Mouse (Mus musculus): ENCODE measurements around the gene Nr5a2. TPM values are rescaled to one million over a fixed set of nuclear protein-coding genes. Genes with fewer than 3 reads are reported as not detected.

The Nr5a2 gene
- total RNA-seq (2021) = 1 to 10 TPM; 2.4 to 3.0 TPM

DNA sequence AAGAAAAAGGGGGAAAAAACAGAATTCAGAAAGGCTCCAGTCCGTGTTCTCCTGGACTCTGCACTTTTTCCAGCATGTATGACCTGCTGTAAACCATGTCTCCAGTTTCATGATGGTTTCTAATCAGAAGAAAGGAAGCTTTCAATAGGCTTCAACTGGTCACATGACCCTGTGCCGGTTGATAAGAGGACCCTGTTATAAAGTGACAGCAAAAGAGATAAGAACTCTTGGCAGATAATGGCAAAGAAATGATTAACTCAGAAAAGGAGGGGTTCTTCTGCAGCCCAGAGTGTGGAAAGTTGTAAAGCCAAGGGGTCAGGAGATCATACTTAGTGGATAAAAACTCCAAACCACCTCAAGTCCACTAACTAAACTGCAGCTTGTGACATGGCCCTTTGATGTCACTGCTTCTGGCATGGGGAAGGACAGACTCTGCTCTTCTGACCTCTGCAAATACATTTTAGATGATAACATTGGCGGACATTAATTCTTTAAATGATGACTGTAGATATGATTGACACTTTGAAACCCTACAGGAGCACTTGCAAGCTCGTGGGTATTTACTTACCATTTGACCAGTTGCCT, at the start of gene Nr5a2:
Nr5a2 (minus strand) TSS at position 21 of the 585 bp plus-strand sequence.
- no peak for DNase-seq

DNA sequence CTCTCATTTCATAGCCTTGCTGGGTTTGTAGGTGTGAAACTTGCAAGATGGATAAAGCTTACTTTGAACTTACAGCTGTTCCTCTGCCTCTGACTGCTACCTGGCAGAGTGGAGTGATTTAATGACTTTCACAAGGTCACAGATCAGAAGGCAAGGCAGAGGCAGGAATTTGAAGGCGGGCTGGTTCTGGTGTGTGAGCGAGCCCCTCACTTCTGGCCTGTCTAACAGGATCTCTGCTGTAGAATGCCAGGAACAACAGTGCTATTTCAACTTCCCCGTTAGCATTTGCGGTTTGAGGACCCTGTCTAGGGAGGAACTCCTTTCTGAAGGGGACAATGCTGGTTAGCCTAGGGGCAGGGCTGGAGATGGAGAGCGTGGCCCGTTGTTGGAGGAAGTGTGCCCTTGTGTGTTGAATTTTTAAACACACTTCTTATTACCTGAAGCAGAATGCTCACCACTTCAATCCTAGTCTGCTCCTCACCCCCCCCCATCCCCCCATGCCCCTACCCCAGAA, 48.5 kb upstream of the Nr5a2 start:
- no peak for DNase-seq

DNA sequence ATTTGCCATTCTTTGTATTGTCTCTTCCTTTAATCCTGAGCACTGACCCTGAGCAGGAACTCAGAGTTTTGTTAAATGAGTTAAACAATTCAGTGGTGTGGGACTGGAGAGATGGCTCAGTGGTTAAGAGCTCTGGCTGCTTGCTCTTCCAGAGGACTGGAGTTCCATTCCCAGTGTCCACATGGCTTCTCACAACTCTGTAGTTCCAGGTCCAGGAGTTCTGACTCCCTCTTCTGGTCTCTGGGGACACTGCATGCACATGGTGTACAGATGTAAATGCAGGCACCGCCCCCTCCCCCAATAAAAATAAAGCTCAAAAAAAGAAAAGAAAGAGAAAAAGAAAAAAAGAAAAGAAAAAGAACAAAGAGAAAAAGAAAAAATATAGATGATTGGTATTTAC, 43.6 kb upstream of the Nr5a2 start:
- DNase-seq = no peak

DNA sequence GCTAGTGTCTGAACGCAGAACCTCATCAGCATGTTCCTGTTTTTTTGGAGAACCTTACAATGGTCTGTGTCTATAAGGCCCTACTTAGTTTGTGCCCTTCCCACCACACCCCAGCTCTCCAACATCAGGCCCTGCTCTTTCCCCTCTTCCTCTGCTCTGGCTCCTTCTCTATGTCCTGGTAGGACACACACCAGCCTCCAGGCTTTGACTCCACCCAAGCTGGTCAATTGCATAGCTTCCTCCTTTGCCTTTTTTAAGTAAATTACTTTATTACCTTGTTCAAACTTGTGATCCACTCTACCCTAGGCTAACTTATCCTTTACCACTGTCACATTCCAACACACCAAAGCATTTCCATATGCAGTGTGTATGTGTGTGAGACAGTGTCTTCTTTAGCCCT, 42.9 kb upstream of the Nr5a2 start:
- no peak for DNase-seq

DNA sequence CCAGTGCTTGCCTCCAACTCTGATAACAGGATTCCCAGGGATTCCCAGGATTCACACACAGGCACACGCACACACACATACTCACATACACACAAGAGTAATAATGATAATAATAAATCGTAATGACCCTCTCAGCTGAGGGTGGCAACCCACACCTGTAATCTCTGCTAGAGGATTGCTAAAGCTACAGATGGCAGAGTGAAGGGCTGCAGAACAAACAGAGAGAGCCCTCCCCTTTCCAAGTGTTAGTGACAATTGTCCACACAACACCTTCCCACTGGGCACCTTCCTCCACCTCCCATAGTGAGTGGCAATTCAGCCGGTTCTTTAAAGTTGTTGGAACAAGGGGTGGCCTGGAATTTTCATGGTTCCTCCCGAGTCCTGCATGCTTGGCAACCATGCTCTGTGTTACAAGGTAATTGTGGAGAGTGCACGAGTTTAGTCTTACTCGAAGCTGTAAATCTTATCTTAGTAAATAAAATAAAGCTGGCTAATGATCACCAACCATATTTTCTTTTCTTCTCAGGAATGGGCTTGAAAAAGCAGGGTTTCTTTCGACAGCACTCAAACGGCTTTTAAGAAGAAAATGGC, 31.6 kb upstream of the Nr5a2 start:
- DNase-seq = no peak

DNA sequence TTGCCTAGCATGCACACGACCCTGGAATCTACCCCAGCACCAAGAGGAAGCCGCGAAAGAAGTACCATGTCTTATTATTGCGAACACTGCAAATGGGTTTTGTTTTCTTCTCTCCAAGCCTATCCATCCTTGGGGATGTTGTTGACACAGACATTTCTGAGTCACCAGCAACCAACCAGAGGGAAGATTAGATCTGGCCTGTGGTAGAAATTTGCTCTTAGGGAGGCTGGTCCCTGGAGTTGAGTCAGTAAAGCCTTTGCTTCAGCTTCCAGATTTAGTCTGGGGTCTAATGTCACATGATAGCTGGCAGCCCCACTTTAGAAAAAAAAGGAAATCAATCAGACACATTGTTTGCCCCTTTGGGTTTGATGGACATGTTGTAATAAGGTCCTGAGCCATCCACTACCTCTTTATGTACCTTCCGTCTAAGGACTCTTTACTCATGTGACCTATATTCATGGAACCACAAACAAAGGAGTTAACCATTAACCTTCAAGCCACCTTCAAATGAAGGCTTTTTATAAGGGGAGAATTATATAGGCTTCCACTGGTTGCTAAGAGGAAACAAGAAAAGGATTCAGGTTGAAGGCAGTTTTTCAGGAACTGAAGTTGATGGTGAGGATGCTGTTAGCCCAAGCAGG, 20.1 kb upstream of the Nr5a2 start:
- DNase-seq = no peak

DNA sequence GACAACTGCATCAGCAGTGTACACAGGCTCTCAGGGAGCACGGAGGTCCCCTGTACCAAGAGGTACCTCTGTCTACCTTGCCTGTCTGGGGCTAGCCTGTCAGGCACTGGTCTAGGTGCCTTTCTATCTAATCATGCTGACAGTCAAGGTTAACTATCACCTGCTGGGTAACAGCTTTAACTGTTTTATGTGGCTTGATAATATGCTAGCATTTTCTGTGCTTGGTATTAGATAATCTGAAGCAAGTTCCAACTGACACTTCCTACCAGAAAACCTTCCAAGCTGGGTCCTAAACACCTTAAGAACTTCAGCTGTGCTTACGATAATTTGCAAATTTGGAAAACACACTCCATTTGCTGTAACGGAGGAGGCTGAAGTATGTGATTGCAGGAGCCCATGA, 17.6 kb upstream of the Nr5a2 start:
- no peak for DNase-seq

DNA sequence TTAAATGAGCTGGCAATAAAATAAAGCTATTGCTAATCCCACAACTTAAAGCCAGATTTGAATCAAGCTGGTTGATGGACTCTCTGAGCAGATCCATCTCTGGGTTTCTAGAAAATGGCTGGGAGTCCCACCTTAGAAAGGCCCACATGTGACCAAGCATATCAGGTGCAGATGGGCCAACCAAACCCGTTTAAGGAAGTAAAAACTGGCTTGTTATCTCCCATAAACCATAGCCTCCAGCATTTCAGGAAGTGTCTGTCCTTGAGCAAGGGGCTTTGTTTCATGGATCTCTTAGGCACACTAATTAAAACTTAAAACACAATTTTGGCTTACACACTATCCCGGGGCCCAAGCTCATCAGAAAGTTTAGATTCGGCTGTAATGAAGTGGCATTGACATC, 13.8 kb upstream of the Nr5a2 start:
- no peak for DNase-seq

DNA sequence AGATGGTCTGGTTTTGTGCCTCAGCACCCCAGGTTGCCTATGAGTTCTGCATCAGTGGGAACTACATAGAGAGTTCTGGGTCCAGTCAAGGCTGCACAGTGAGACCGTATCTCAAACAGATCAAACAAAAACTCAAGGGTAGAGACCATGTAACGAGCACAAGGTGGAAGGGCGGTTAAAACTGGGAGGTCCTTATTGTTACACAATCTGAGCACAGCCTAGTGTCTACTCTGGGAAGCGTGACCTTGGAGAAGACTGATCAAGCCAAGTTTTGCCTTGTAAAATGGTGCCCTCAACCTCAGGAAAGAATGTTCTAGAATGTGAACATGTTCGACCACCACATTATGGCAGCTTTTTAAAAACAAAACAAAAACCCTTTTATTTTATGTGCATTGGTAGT, 12.8 kb upstream of the Nr5a2 start:
- no peak for DNase-seq

DNA sequence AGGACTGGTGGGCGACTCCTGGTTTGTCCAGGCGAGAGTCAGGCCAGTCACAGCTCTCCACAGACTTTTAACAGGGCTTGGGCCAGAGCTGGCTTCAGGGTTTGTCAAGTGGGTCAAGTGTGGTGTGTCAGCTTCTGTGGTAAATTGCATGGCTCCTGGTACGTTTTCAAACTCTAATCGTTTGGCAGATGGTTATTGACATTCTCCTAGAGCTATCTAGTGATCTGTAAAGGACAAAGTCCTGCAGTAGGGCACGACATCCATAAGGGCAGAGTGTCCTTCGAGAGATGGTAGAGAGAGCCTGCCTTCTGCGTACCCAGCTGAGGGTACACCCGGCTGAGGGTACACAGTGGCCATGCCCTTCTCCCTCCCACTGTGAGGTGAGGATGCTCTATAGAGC, 10.7 kb upstream of the Nr5a2 start:
- no peak for DNase-seq

DNA sequence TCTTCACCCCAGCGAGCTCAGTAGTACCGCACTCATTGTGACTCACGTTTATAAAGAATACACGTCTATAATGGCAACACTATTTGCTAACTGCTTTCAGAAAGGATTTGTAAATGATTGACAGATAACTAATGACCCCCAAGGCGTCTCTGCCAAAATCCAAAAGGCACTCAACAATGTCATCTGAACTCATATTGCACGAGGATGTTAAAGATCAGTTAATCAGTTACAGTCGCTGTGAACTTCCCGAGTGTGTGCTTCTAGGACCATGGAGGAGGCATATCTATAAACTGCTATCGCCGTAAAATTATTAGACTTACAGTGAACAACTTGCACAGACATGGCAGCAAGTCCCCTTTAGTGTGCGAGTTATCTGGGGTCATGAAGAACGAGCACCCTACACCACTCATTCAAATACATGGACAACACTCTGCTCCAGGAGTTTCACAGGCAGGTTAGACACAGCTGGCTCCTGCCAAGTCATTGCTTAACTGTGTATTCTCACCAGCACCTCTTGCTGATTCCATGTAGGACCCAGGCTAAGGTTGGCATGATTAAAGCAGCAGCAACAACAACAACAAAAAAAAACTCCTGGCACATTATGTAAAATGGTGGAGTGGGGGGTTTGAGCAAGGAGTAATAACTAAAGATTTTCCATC, 6.6 kb upstream of the Nr5a2 start:
- DNase-seq = no peak

DNA sequence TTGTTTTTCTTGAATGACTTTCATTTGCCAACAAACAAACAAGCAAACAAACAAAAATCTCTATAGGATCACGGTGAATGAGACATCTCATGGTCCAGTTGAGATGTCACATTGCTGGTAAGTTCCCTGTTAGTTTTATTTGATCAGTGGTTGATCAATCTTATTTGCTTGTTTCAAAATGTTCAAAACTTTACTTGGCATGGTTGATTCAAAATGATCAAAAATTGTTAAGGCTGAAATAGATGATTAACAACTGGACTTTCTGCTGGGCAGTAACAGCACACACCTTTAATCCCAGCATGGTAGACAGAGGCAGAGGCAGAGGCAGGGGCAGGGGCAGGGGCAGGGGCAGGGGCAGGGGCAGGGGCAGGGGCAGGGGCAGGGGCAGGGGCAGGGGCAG, 757 bp downstream of the Nr5a2 start:
- DNase-seq = no peak

DNA sequence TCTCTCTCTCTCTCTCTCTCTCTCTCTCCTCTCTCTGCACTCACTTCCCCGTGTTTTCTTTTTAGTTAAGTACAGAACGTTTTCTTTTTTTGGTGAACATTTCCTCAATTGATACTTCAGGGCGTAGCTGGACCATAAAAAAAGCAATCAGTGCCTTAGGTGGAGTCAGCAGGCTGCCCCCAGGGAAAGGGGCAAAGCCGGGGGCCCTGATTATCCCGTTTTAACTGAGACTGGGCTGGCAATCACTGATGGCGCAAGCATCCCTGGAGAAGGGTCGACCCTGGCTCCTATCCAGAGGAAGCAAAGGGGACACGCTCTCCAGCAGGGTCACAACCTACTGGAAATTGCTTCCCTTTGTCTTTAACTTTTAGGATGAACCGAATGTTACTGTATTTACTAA, 1.6 kb downstream of the Nr5a2 start:
- no peak for DNase-seq

DNA sequence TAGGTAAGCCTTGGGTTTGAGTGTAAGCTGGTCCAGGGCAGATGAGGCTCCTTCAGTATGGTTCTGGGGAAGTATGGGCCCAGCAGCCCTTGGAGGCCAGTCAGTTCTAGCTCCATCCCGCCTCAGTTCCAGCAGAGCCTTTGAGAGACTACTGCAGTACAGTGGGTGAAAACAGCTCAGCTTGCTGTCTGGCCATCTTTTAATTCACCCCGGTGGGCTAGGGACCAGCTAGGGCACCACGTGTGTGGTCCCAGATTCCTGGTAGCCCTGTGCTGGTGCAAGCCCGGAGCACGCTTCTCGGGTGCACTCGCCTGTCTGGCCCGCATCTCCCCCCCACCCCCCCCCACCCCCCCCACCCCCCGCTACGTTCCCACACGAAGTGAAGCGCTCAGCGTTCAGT, 2.1 kb downstream of the Nr5a2 start:
- DNase-seq = no peak

DNA sequence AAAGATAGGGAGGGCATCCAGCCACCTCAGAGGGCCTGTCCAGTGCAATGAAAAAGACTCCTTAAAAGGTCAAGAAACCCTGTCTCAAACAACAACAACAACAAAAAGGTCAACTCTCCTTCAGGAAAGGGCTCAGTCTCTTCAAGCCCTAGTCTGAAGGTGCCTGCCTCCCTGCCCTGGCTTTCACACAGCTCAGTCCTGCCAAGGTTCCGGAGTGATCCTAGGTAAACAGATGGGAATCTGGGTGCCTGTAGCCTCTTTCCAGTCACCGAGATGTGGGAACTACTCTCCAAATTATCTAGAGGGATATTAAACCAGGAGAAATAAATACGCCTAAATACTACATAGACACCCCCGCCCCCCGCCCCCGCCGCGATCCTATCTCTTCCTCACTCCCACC, 2.6 kb downstream of the Nr5a2 start:
- DNase-seq = no peak

DNA sequence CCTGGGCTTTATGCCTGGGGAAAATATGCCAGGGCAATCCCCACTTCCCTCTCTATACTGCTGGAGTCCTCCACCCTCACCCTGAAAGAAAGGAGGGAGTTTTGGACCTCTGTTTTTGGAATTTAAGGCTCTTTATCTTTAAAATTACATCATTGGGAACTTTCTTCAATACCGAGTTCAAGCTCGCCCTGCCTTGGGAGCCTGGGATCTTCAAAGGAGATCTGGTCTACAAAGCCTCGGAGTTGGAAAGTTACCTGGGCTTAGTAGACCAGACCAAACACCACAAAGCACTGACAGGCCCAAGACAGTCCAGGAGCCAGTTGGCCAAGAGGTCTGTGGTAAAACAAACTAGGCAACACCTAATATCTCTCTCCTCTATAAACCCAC, 6.1 kb downstream of the Nr5a2 start:
- no peak for DNase-seq

DNA sequence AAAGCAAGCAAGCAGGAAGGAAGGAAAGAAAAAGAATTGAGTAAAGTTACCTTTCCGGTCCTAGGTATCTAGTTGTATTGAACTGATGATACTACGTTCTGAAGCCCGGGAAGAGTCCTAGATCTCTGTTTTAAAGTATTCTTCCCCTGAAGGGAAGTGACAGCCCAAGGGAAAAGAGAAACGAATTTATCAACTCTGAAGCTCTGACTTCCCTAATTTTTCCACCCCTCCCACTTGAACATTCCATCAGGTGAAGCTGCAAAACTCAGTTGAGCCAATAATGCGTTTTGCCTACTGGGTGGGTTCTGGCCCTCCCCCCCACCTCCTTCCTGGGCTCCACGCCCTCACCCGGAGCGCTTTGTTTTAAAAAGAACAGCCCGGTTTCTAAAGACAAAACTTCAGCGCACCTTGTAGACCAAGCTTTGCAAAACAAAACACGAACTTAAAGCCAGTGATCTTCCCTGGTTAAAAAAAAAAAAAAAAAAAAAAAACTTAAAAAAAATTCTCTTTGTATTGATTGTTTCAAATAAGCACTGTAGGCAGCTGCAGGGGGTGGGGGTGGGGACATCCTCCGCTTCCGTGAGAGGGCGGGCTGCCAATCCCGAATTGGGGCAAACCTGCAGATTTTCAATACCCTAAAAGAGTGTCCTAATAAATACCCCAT, 6.7 kb downstream of the Nr5a2 start:
- no peak for DNase-seq

DNA sequence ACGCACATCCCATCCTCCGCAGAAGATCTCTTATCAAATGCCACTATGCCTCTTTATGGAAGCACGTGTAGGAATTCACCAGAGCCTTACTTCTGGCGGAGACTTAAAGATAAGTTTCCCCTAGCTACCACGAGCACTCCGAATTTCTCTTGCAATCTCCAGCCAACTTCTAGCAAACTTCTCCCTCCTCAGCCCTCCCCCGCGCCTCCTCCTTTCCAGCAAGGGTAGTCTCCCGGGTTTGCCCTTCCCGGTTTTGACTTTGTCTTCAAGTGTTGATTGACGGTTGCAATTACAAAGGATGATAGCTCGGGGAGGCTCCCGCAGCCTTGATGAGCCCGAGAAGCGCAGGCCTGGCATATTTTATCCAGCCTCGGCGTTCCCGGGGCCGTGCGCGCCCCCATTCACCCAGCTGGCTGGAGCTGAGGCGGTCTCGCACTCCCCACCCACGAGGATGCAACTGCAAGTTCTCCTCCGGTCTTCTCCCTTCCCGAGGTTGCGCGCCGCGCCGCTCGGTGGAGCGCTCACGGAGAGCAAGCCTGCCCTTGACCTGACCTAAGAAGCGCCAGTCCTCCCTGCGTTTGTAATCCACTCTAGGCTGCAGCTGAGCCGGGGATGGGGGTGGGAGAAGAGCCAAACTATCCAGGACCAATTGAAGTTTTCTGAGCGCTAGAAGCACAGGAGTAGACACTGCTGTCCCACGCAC, 7.5 kb downstream of the Nr5a2 start:
- DNase-seq = peak; percentile 28

DNA sequence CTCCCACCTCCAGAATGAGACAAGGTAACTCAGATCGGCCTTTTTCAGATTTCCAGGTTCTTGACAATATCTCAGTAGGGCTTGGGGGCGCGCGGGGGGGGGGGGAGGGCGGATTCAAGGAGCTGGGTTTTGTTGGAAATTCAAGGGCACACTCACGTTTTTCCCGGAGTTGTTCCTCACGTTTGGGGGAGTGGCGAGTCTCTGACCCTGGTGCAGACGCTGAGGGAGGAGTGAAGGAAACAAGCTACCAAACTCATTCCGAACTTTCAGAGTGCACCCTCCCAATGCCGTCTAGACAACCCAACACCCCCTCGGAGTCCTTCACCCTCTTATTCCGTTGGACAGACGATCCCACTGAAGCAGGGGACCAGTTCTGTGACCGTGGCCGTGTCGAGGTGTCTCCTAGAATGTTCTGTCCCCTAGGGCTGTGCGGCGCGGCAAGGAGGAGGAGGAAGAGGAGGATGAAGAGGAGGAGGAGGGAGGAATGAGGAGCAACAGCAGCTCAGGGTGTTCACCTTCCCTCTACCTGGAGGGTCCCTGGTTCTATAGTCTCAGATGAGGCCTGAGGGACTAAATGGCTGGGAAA, 8.2 kb downstream of the Nr5a2 start:
- no peak for DNase-seq

DNA sequence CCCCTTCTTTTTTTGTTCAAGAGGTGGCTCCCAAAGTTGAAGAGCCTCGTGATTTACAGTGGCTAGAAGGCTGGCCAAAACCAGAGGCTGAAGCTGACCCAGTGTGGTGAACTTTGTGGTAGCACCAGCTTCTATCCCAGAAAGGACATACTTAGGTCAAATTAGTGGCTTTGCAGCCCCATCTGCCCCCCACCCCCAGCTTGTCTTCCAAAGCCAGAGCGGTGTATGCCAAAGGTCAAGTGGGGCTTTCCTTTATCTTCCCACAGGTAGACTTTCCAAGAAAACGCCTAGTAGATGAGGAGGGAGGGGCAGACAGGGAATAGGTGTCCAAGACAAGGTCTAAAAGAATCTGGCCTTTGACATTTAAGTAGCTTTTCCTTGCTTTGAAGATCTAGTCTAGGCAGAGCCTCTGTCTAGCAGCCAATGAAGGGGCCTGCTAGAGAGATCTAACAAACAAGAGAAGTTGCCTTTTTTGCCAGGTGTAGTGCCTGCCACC, 9.0 kb downstream of the Nr5a2 start:
- no peak for DNase-seq

DNA sequence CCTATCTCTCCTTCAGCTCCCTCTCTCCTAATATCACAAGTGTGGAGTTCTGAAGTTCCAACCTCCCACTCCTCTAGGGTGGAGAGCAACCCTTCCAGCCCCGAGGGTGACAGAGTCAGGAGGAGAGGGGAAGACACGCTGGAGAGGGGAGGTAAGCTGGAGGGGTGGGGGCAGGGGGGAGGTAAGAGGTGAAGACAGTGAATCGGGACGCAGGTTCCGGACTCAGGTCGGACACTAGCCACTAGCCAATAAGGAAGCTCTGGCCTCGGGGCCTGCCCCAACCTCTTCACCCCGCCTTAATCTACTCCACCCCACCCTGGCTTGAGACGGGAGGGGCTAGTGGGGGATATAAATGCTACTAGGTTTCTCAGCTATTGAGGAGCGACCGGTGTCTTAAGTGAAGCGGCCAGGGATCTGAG, 10.9 kb downstream of the Nr5a2 start:
- DNase-seq = no peak

Measured in heart, postnatal 4 days (tissue).